In the genomic region with DNA sequence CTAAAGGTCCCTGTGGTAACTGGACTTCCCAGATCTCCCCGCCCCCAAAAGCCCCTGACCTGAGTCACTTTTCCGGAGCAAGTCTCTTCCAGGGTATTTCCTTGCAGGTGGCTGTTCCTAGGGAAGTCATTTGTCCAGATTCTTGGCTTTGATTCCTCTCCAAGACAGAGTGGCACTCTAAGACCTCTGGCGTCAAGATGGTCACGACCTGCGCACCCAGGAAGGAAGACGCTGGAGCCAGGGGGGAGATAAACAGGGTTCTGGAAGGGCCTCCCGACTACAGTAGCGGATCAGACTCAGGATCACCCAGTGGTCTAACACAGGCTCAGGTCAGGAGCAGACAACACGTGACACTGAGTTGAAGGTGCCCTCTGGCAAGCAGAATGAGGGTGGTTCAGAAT, we compare ENCODE assay signal across 8 mouse cellular contexts. TPM values are rescaled to one million over a fixed set of nuclear protein-coding genes. Genes with fewer than 3 reads are reported as not detected.
A peak's percentile ranks its signal among the peaks of the same experiment; 100 is the strongest.
DNase-seq lines count a peak whose midpoint lies in the region; ATAC-seq and TF ChIP-seq lines count a peak whose summit lies in the region.

Arsa (minus strand) TSS at position 335 of the 401 bp plus-strand sequence.

- no peak for ATAC-seq in heart, embryonic 15.5 days (replicated peaks; ENCODE audit: insufficient number of reproducible peaks, insufficient read depth, low FRiP score, low read depth)
- no peak for ATAC-seq in lung, embryonic 15.5 days (ENCODE audit: borderline replicate concordance, extremely low read depth, low FRiP score, low TSS enrichment)
- ATAC-seq in stomach, postnatal 0 days (ENCODE audit: low FRiP score, low TSS enrichment) = no peak

- H3K9me3 ChIP-seq in heart, embryonic 15.5 days (replicated peaks) = no peaks in the 10 kb centered on the region
- no peaks in the 10 kb centered on the region for H3K9me3 ChIP-seq in lung, embryonic 15.5 days
- H3K9me3 ChIP-seq in stomach, postnatal 0 days (ENCODE audit: control insufficient read depth, low read length) = no peaks in the 10 kb centered on the region

- peak within 1 kb of the TSS; percentile 68 for H3K4me3 ChIP-seq in brown adipose tissue, adult 24 weeks (ENCODE audit: insufficient read depth, low read depth, low read length)
- H3K4me3 ChIP-seq in heart, embryonic 15.5 days = peak within 1 kb of the TSS; percentile 75
- H3K4me3 ChIP-seq in lung, embryonic 15.5 days = peak within 1 kb of the TSS; percentile 53
- H3K4me3 ChIP-seq in stomach, postnatal 0 days (ENCODE audit: low read depth, low read length) = peak within 1 kb of the TSS; percentile 57

- H3K4me1 ChIP-seq in brown adipose tissue, adult 24 weeks (ENCODE audit: control insufficient read depth, insufficient read depth, insufficient read length, low read length) = peaks cover 25% of the 10 kb centered on the region
- peaks cover 19% of the 10 kb centered on the region for H3K4me1 ChIP-seq in heart, embryonic 15.5 days (replicated peaks)
- H3K4me1 ChIP-seq in lung, embryonic 15.5 days = 0 out of 2 replicates have a peak, but pooled peaks cover 4% of the 10 kb centered on the region
- no peaks in the 10 kb centered on the region for H3K4me1 ChIP-seq in stomach, postnatal 0 days (replicated peaks; ENCODE audit: control insufficient read depth, insufficient read depth)

- no peaks in the 10 kb centered on the region for H3K27me3 ChIP-seq in heart, embryonic 15.5 days
- H3K27me3 ChIP-seq in lung, embryonic 15.5 days = no peaks in the 10 kb centered on the region
- H3K27me3 ChIP-seq in stomach, postnatal 0 days (ENCODE audit: control insufficient read depth, insufficient read depth, low read length) = no peaks in the 10 kb centered on the region

- TF ChIP-seq CTCF in stomach, postnatal 0 days (IDR thresholded peaks at IDR 0.05; ENCODE audit: low read depth) = no peak

- peak; percentile 58 for DNase-seq in cerebellum, adult 9-11 months
- no peak for DNase-seq in cerebellum, adult 8-10 months
- peak; percentile 63 for DNase-seq in kidney, postnatal 14 days
- no peak for DNase-seq in stomach, postnatal 0 days (ENCODE audit: low spot score)
- no peak for DNase-seq in testis, postnatal 10 days (ENCODE audit: low spot score)

- 32% methylated on average over 9 of the region's 9 CpGs for WGBS in heart, embryonic 15.5 days
- 21% methylated on average over 9 of the region's 9 CpGs for WGBS in lung, embryonic 15.5 days
- 31% methylated on average over 9 of the region's 9 CpGs for WGBS in stomach, postnatal 0 days

- no peaks in the 10 kb centered on the region for H3K36me3 ChIP-seq in heart, embryonic 15.5 days
- H3K36me3 ChIP-seq in lung, embryonic 15.5 days = no peaks in the 10 kb centered on the region
- no peaks in the 10 kb centered on the region for H3K36me3 ChIP-seq in stomach, postnatal 0 days (ENCODE audit: control insufficient read depth, insufficient read depth, low read length)

- peak within 1 kb of the TSS; percentile 72 for H3K9ac ChIP-seq in heart, embryonic 15.5 days
- peak within 1 kb of the TSS; percentile 46 for H3K9ac ChIP-seq in lung, embryonic 15.5 days
- H3K9ac ChIP-seq in stomach, postnatal 0 days (ENCODE audit: low read length) = peak within 1 kb of the TSS; percentile 65

- no peak for TF ChIP-seq EP300 in stomach, postnatal 0 days (optimal IDR thresholded peaks at IDR 0.05)

- H3K27ac ChIP-seq in brown adipose tissue, adult 24 weeks (replicated peaks; ENCODE audit: low read depth, low read length) = peak within 1 kb of the TSS; percentile 93
- H3K27ac ChIP-seq in heart, embryonic 15.5 days = peak within 1 kb of the TSS; percentile 88
- peak within 1 kb of the TSS; percentile 85 for H3K27ac ChIP-seq in lung, embryonic 15.5 days
- H3K27ac ChIP-seq in stomach, postnatal 0 days (replicated peaks) = peak within 1 kb of the TSS; percentile 81

- H3K4me2 ChIP-seq in heart, embryonic 15.5 days = peak within 1 kb of the TSS; percentile 96
- H3K4me2 ChIP-seq in lung, embryonic 15.5 days = peak within 1 kb of the TSS; percentile 79
- H3K4me2 ChIP-seq in stomach, postnatal 0 days (replicated peaks; ENCODE audit: low read depth) = peak within 1 kb of the TSS; percentile 87

RNA-seq across cellular contexts. Expression of gene Arsa, which starts in this region (rescaled TPM):
- 17.2 and 24.2 TPM in 2 replicates for polyA plus RNA-seq in brown adipose tissue, adult 24 weeks (2012; ENCODE audit: insufficient read depth, insufficient read length, missing spikeins)
- polyA plus RNA-seq in heart, embryonic 15.5 days (2015; fragmentation: Nextera tagmentation; extraction: Ambion mirVana) = 16.3 and 19.9 TPM in 2 replicates
- polyA plus RNA-seq in lung, embryonic 15.5 days (2015; fragmentation: Nextera tagmentation; extraction: Ambion mirVana) = 21.5 and 22.7 TPM in 2 replicates
- 10.3 and 11.1 TPM in 2 replicates for polyA plus RNA-seq in stomach, postnatal 0 days (2015; fragmentation: Nextera tagmentation; extraction: Ambion mirVana)

Comparison
In these comparisons a context has a peak if more than half of its experiments do, and no peak if none do; other contexts are left out.
1. DNase-seq: peak in cerebellum, adult 9-11 months (single experiment) and kidney, postnatal 14 days (single experiment); none in cerebellum, adult 8-10 months (single experiment), stomach, postnatal 0 days (single experiment) and testis, postnatal 10 days (single experiment).
2. Peak in every context shown above with its lines, with median percentiles within 50 percentile points of each other: H3K27ac ChIP-seq, H3K4me3 ChIP-seq, H3K4me2 ChIP-seq and H3K9ac ChIP-seq.